Mouse (Mus musculus) brain, embryonic 14.5 days (tissue): ENCODE results near the gene Ppp1r36.

Source experiments
- CTCF ChIP-seq: fragments of 200-500 bp; IDR thresholded peaks from 2 replicates; pipeline ENCODE4 v1.5.1; 2012; ENCODE audit warnings: inconsistent platforms, mild to moderate bottlenecking, moderate library complexity, borderline replicate concordance; ENCODE audit not compliant: insufficient read depth, insufficient read length; ENCODE audit errors: extremely low read depth
- POLR2A ChIP-seq: fragments of 200-500 bp; IDR thresholded peaks from 2 replicates; pipeline ENCODE4 v1.6.1; 2012; ENCODE audit warnings: mild to moderate bottlenecking, inconsistent platforms, borderline replicate concordance; ENCODE audit not compliant: poor library complexity, insufficient read depth, insufficient read length, severe bottlenecking; ENCODE audit errors: extremely low read depth

DNA sequence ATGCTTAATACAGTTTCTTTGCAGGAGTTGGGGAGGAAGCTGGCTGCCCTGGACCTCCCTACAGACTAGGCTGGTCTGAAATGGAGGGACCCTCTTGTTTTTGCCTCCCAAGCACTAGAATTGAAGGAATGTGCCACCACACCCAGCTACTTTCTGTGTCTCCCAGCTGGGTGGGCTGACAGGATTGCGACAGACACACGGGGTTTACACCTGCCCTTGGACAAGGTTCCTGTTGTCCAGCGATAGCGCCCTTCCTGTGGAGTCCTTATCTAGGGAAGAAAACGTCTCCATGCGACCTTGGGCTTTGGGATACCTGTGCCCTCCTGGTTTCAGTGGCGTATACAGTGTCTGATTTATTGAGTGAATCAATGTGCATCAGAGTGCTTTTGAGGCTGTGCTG is 37.2 kb upstream of the Ppp1r36 start:
- TF ChIP-seq CTCF: no peak
- TF ChIP-seq POLR2A: no peak
